Mouse (Mus musculus) lung, adult 2 months (tissue): Measurements from ENCODE around the gene Hoxa10.

Source experiments
- CTCF ChIP-seq: fragments of 200-500 bp; IDR thresholded peaks from 2 replicates; pipeline ENCODE4 v1.5.1; 2011; ENCODE audit warnings: mild to moderate bottlenecking, low read length, control low read depth; ENCODE audit not compliant: insufficient read depth
- POLR2A ChIP-seq: fragments of 200-500 bp; IDR thresholded peaks from 2 replicates; pipeline ENCODE4 v1.6.1; 2011; ENCODE audit warnings: low read depth, mild to moderate bottlenecking, control low read depth, low read length, borderline replicate concordance; ENCODE audit errors: extremely low read depth

- TF ChIP-seq CTCF (no peak), POLR2A (no peak)
Observed at GRCm38 (mm10) chr6:52182030-52182429, 58.6 kb downstream of the Hoxa10 start.
